Mouse (Mus musculus) olfactory bulb, adult 2 months (tissue): ENCODE data around the gene Aldh1l1. TPM values are rescaled to one million over a fixed set of nuclear protein-coding genes. Genes with fewer than 3 reads are reported as not detected.

Experiments
- H3K27ac ChIP-seq: fragments of 200-500 bp; 2 replicates; pipeline ENCODE4 v1.5.1; 2012; ENCODE audit warnings: low read depth, low read length; ENCODE audit not compliant: insufficient read depth
- H3K4me1 ChIP-seq: fragments of 200-500 bp; 2 replicates; pipeline ENCODE4 v1.6.1; 2012; ENCODE audit warnings: low read length; ENCODE audit not compliant: control insufficient read depth, insufficient read depth
- H3K4me3 ChIP-seq: fragments of 200-500 bp; 2 replicates; pipeline ENCODE4 v1.5.1; 2012; ENCODE audit warnings: mild to moderate bottlenecking, low read depth, low read length, moderate library complexity; ENCODE audit not compliant: insufficient read depth
- CTCF ChIP-seq: fragments of 200-500 bp; IDR thresholded peaks from 2 replicates; pipeline ENCODE4 v1.5.1; 2012; ENCODE audit warnings: low read depth, mild to moderate bottlenecking, low read length, moderate library complexity; ENCODE audit not compliant: insufficient read depth
- POLR2A ChIP-seq: fragments of 200-500 bp; IDR thresholded peaks from 2 replicates; pipeline ENCODE4 v1.6.1; 2012; ENCODE audit warnings: mild to moderate bottlenecking, low read depth, low read length, moderate library complexity; ENCODE audit not compliant: insufficient read depth
- WGBS: fragments of 180-500 bp; shearing (Covaris S2); methylation state at CpG from one replicate; pipeline ENCODE4 v1.1.7; 2018; 5-methylcytosine and 5-hydroxymethylcytosine counted together
- polyA plus RNA-seq: library from polyadenylated mRNA; stranded (reverse); fragments of >200 nt; gene quantifications from 2 replicates; pipeline ENCODE4 v1.2.4, GENCODE M21; 2012; ENCODE audit warnings: low replicate concordance; ENCODE audit not compliant: missing spikeins, insufficient read depth, insufficient read length

The Aldh1l1 gene
- polyA plus RNA-seq, 1 experiment: not detected

GRCm38 (mm10) chr6:90643057-90643456 is 156.8 kb downstream of the Aldh1l1 start:
- Histone ChIP-seq H3K4me3 (no peak overlapping the region), H3K4me1 (no peaks in the 10 kb centered on the region), H3K27ac (no peak overlapping the region)
- WGBS: 91% methylated on average over 3 of the region's 3 CpGs
- TF ChIP-seq CTCF (no peak), POLR2A (no peak)

GRCm38 (mm10) chr6:90644965-90645364 is 158.7 kb downstream of the Aldh1l1 start:
- no peaks in the 10 kb centered on the region for H3K4me1 ChIP-seq
- WGBS: 38% methylated on average over 4 of the region's 4 CpGs
- H3K4me3 ChIP-seq: no peak overlapping the region
- no peak overlapping the region for H3K27ac ChIP-seq
- no peak for TF ChIP-seq CTCF
- TF ChIP-seq POLR2A: no peak

GRCm38 (mm10) chr6:90648391-90648790 is 162.2 kb downstream of the Aldh1l1 start:
- WGBS: 92% methylated on average over 6 of the region's 6 CpGs
- H3K4me3 ChIP-seq: no peak overlapping the region
- TF ChIP-seq POLR2A: no peak
- no peak for TF ChIP-seq CTCF
- H3K27ac ChIP-seq: no peak overlapping the region
- no peaks in the 10 kb centered on the region for H3K4me1 ChIP-seq

- TF ChIP-seq CTCF (no peak), POLR2A (no peak)
- Histone ChIP-seq H3K27ac (no peak overlapping the region), H3K4me3 (no peak overlapping the region), H3K4me1 (no peaks in the 10 kb centered on the region)
- 82% methylated on average over 4 of the region's 4 CpGs for WGBS
Measured at GRCm38 (mm10) chr6:90649279-90649678, 163.1 kb downstream of the Aldh1l1 start.

Other genes starting within 250 kb of the Aldh1l1 start
- gene Vmn1r54, start 240.1 kb upstream of the Aldh1l1 start, polyA plus RNA-seq: not detected in 2 replicates
- gene BC048671, start 185.2 kb upstream of the Aldh1l1 start, polyA plus RNA-seq: not detected in 2 replicates
- not detected in 2 replicates for gene Chst13, start 161.2 kb upstream of the Aldh1l1 start, polyA plus RNA-seq
- not detected in 2 replicates for gene Uroc1, start 153.1 kb upstream of the Aldh1l1 start, polyA plus RNA-seq
- gene Zxdc, start 116.9 kb upstream of the Aldh1l1 start, polyA plus RNA-seq: not detected in 2 replicates
- not detected in 2 replicates for gene Cfap100, start 57.6 kb upstream of the Aldh1l1 start, polyA plus RNA-seq
- gene Klf15, start 23.9 kb upstream of the Aldh1l1 start, polyA plus RNA-seq: not detected in 2 replicates
- not detected in 2 replicates for gene Slc41a3, start 118.3 kb downstream of the Aldh1l1 start, polyA plus RNA-seq